Mouse (Mus musculus): ENCODE measurements around the gene Snapc2. TPM values are rescaled to one million over a fixed set of nuclear protein-coding genes. Genes with fewer than 3 reads are reported as not detected.

The Snapc2 gene
- polyA plus RNA-seq, 1 experiment, result 44.1 TPM

DNA sequence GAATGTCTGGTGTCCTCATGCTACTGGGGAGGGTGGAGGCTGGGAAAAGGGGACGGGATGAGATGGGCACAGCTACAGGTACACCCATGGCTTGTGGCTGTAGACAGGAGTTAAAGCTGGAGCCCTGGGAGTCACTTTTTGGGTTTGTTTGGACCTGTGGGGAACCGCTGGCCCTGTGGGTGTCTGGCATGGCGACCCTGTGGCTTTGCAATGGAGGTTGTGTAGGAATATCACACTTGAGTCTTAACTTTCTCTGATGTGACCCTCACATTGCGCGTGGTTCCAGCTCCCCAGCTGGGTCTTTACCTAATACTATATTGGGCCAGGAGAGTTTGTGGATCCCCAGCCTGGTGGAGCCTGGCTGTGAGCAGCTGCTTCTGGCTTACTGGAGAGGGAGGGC, 7.8 kb upstream of the Snapc2 start:
- peaks cover 32% of the 10 kb centered on the region for H3K36me3 ChIP-seq (ENCODE audit: control insufficient read depth, insufficient read depth)
- H3K4me3 ChIP-seq (ENCODE audit: insufficient read depth, poor library complexity, severe bottlenecking), result no peak overlapping the region
- no peak overlapping the region for H3ac ChIP-seq (ENCODE audit: control insufficient read depth, insufficient read length, low read depth)
- TF ChIP-seq MYOD1 (IDR thresholded peaks at IDR 0.05; ENCODE audit: control insufficient read depth, insufficient read length, low read depth), result no peak
- no peak for TF ChIP-seq FOSL1 (IDR thresholded peaks at IDR 0.05; ENCODE audit: insufficient read depth, low read length, poor library complexity, severe bottlenecking)
- TF ChIP-seq USF1 (IDR thresholded peaks at IDR 0.05; ENCODE audit: low read depth), result no peak
- no peak for TF ChIP-seq CTCF (IDR thresholded peaks at IDR 0.05; ENCODE audit: control insufficient read depth, insufficient read depth, insufficient read length)
- no peak for TF ChIP-seq CEBPB (IDR thresholded peaks at IDR 0.05; ENCODE audit: low read depth)
- TF ChIP-seq MYOG (IDR thresholded peaks at IDR 0.05; ENCODE audit: control insufficient read depth, extremely low read depth, insufficient read length), result no peak
- TF ChIP-seq MAX (IDR thresholded peaks at IDR 0.05), result no peak
- H3K79me3 ChIP-seq (ENCODE audit: low read depth), result peaks cover 20% of the 10 kb centered on the region
- H3K27me3 ChIP-seq (ENCODE audit: control insufficient read depth, insufficient read depth, insufficient read length), result no peaks in the 10 kb centered on the region
- peaks cover 27% of the 10 kb centered on the region for H3K79me2 ChIP-seq (ENCODE audit: control insufficient read depth, insufficient read depth)

DNA sequence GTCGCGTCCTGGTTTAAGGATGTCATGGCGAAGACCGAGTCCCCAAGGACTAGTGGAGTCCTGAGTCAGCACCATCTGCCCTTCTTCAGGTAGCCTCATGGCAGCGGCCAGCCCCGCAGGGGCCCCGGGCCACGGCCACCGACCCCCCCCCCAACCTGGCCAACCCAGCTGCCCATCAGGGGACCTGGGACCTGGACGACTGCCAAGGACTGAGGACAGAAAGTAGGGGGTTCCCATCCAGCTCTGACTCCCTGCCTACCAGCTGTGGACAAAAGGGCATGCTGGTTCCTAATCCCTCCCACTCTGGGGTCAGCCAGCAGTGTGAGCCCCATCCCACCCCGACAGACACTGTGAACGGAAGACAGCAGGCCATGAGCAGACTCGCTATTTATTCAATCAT, 7.1 kb upstream of the Snapc2 start:
- peaks cover 32% of the 10 kb centered on the region for H3K36me3 ChIP-seq (ENCODE audit: control insufficient read depth, insufficient read depth)

DNA sequence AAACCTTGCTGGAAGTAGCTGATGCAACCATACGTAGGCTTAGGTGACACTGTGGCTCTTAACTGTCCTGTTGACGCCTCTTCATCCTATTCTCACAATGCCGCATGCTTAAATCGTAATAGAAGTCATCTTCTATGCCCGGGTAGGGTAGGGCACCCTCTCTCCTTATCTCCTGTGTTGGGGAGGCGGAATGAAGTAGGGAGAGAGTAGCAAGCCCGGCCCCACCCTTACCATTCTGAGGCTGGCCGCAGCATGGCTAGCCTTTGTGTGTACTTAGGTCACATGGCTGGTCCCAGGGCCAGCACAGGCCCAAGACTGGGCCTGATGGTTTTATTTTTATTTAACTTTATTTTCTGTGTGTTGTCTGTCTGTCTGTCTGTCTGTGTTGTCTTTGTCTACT, 5.6 kb upstream of the Snapc2 start:
- no peak overlapping the region for H3ac ChIP-seq (ENCODE audit: control insufficient read depth, insufficient read length, low read depth)
- H3K79me3 ChIP-seq (ENCODE audit: low read depth), result peaks cover 1% of the 10 kb centered on the region
- peaks cover 6% of the 10 kb centered on the region for H3K79me2 ChIP-seq (ENCODE audit: control insufficient read depth, insufficient read depth)
- H3K36me3 ChIP-seq (ENCODE audit: control insufficient read depth, insufficient read depth), result peaks cover 32% of the 10 kb centered on the region
- H3K4me3 ChIP-seq (ENCODE audit: insufficient read depth, poor library complexity, severe bottlenecking), result no peak overlapping the region
- no peaks in the 10 kb centered on the region for H3K27me3 ChIP-seq (ENCODE audit: control insufficient read depth, insufficient read depth, insufficient read length)
- no peak for TF ChIP-seq CEBPB (IDR thresholded peaks at IDR 0.05; ENCODE audit: low read depth)
- TF ChIP-seq MYOD1 (IDR thresholded peaks at IDR 0.05; ENCODE audit: control insufficient read depth, insufficient read length, low read depth), result no peak
- no peak for TF ChIP-seq USF1 (IDR thresholded peaks at IDR 0.05; ENCODE audit: low read depth)
- TF ChIP-seq MAX (IDR thresholded peaks at IDR 0.05), result no peak
- TF ChIP-seq CTCF (IDR thresholded peaks at IDR 0.05; ENCODE audit: control insufficient read depth, insufficient read depth, insufficient read length), result no peak
- no peak for TF ChIP-seq MYOG (IDR thresholded peaks at IDR 0.05; ENCODE audit: control insufficient read depth, extremely low read depth, insufficient read length)
- no peak for TF ChIP-seq FOSL1 (IDR thresholded peaks at IDR 0.05; ENCODE audit: insufficient read depth, low read length, poor library complexity, severe bottlenecking)

More for the DNA sequence above, 7.1 kb upstream of the Snapc2 start:
- Histone ChIP-seq H3ac (ENCODE audit: control insufficient read depth, insufficient read length, low read depth) (no peak overlapping the region), H3K27me3 (ENCODE audit: control insufficient read depth, insufficient read depth, insufficient read length) (no peaks in the 10 kb centered on the region), H3K4me3 (ENCODE audit: insufficient read depth, poor library complexity, severe bottlenecking) (no peak overlapping the region), H3K79me3 (ENCODE audit: low read depth) (peaks cover 13% of the 10 kb centered on the region), H3K79me2 (ENCODE audit: control insufficient read depth, insufficient read depth) (peaks cover 21% of the 10 kb centered on the region)
- TF ChIP-seq CEBPB (IDR thresholded peaks at IDR 0.05; ENCODE audit: low read depth) (no peak), MYOG (IDR thresholded peaks at IDR 0.05; ENCODE audit: control insufficient read depth, extremely low read depth, insufficient read length) (no peak), CTCF (IDR thresholded peaks at IDR 0.05; ENCODE audit: control insufficient read depth, insufficient read depth, insufficient read length) (no peak), USF1 (IDR thresholded peaks at IDR 0.05; ENCODE audit: low read depth) (no peak), FOSL1 (IDR thresholded peaks at IDR 0.05; ENCODE audit: insufficient read depth, low read length, poor library complexity, severe bottlenecking) (no peak), MYOD1 (IDR thresholded peaks at IDR 0.05; ENCODE audit: control insufficient read depth, insufficient read length, low read depth) (no peak)

DNA sequence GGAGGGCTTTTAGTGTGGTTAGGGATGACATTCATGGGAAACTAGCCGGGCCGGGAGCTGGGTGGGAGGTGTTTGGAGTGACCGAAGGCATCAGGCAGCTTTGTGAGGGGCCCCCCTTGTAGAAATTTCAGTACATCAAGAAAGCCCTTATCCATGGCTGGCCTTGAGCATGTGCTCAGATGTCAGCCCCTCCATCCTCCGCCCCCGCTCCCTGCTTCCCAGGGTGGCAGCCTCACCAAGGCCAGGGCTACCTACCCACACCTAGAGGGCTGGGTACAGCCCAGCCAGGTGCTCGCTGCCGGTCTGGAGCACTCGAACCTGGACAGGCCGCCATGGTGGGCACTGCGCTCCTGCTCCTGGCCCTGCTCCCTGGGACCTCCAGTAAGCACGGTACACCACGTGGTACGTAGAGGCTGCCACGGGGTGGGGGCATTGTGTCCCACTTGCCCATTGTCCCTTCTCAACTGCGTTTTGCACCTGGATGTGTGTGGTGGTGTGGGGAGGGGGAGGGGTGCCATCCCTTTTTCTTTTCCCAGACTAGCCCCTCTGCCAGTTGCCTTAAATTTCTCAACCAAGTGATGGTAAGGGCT, 4.8 kb upstream of the Snapc2 start, which contains the start of gene Tgfbr3l:
Tgfbr3l (plus strand) TSS at position 264 of the 590 bp plus-strand sequence.
- Histone ChIP-seq H3K27me3 (ENCODE audit: control insufficient read depth, insufficient read depth, insufficient read length) (no peaks in the 10 kb centered on the region), H3K4me3 (ENCODE audit: insufficient read depth, poor library complexity, severe bottlenecking) (no peak within 1 kb of the TSS), H3ac (ENCODE audit: control insufficient read depth, insufficient read length, low read depth) (no peak within 1 kb of the TSS), H3K79me2 (ENCODE audit: control insufficient read depth, insufficient read depth) (no peaks in the 10 kb centered on the region), H3K79me3 (ENCODE audit: low read depth) (peaks cover 1% of the 10 kb centered on the region), H3K36me3 (ENCODE audit: control insufficient read depth, insufficient read depth) (peaks cover 32% of the 10 kb centered on the region)
- TF ChIP-seq CTCF (IDR thresholded peaks at IDR 0.05; ENCODE audit: control insufficient read depth, insufficient read depth, insufficient read length) (no peak), CEBPB (IDR thresholded peaks at IDR 0.05; ENCODE audit: low read depth) (no peak), MAX (IDR thresholded peaks at IDR 0.05) (no peak), MYOD1 (IDR thresholded peaks at IDR 0.05; ENCODE audit: control insufficient read depth, insufficient read length, low read depth) (no peak), USF1 (IDR thresholded peaks at IDR 0.05; ENCODE audit: low read depth) (no peak), MYOG (IDR thresholded peaks at IDR 0.05; ENCODE audit: control insufficient read depth, extremely low read depth, insufficient read length) (no peak), FOSL1 (IDR thresholded peaks at IDR 0.05; ENCODE audit: insufficient read depth, low read length, poor library complexity, severe bottlenecking) (no peak)

DNA sequence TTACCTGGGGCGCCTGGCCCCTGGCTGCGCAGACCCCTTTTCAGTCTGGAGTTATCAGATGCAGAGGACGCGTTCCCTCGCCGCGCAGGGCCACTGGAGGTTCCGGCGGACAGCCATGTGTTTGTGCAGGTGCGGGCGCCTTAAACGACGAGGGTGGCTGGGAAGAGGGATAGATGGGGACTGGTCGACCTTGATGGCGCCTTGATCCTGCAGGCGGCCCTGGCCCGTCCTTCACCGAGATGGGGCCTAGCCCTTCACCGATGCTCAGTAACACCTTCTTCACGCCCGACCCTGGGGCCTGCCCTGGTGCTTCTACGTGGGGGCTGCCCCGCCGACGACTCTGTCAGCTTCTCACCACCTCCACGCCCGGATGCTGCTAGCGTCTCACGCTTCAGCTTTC, 3.7 kb upstream of the Snapc2 start:
- Histone ChIP-seq H3ac (ENCODE audit: control insufficient read depth, insufficient read length, low read depth) (no peak overlapping the region), H3K4me3 (ENCODE audit: insufficient read depth, poor library complexity, severe bottlenecking) (no peak overlapping the region)

More for the DNA sequence above, 3.7 kb upstream of the Snapc2 start:
- Histone ChIP-seq H3K27me3 (ENCODE audit: control insufficient read depth, insufficient read depth, insufficient read length) (no peaks in the 10 kb centered on the region), H3K36me3 (ENCODE audit: control insufficient read depth, insufficient read depth) (peaks cover 23% of the 10 kb centered on the region), H3K79me2 (ENCODE audit: control insufficient read depth, insufficient read depth) (peaks cover 10% of the 10 kb centered on the region), H3K79me3 (ENCODE audit: low read depth) (peaks cover 8% of the 10 kb centered on the region)
- TF ChIP-seq FOSL1 (IDR thresholded peaks at IDR 0.05; ENCODE audit: insufficient read depth, low read length, poor library complexity, severe bottlenecking), result no peak
- no peak for TF ChIP-seq CEBPB (IDR thresholded peaks at IDR 0.05; ENCODE audit: low read depth)
- no peak for TF ChIP-seq MYOD1 (IDR thresholded peaks at IDR 0.05; ENCODE audit: control insufficient read depth, insufficient read length, low read depth)
- no peak for TF ChIP-seq USF1 (IDR thresholded peaks at IDR 0.05; ENCODE audit: low read depth)
- TF ChIP-seq MAX (IDR thresholded peaks at IDR 0.05), result no peak
- no peak for TF ChIP-seq CTCF (IDR thresholded peaks at IDR 0.05; ENCODE audit: control insufficient read depth, insufficient read depth, insufficient read length)
- no peak for TF ChIP-seq MYOG (IDR thresholded peaks at IDR 0.05; ENCODE audit: control insufficient read depth, extremely low read depth, insufficient read length)

All from C2C12 (cell line).